In genomic region chr17:65643051-65643521, GRCm38 (mm10) we compare ENCODE assay signal across 8 mouse cellular contexts. TPM values are rescaled to one million over a fixed set of nuclear protein-coding genes. Genes with fewer than 3 reads are reported as not detected.
DNase-seq lines count a peak whose midpoint lies in the region; ATAC-seq and TF ChIP-seq lines count a peak whose summit lies in the region.

No protein-coding gene starts in this region.

- H3K9ac ChIP-seq in heart, embryonic 12.5 days: no peak overlapping the region
- H3K9ac ChIP-seq in heart, embryonic 15.5 days: no peak overlapping the region
- no peak overlapping the region for H3K9ac ChIP-seq in midbrain, embryonic 14.5 days (replicated peaks; ENCODE audit: low read length)
- no peak overlapping the region for H3K9ac ChIP-seq in liver, embryonic 12.5 days

- TF ChIP-seq CTCF in left cerebral cortex, adult 2 months (IDR thresholded peaks at IDR 0.05): no peak

- H3K4me3 ChIP-seq in heart, embryonic 12.5 days: no peak overlapping the region
- H3K4me3 ChIP-seq in heart, embryonic 15.5 days: no peak overlapping the region
- no peak overlapping the region for H3K4me3 ChIP-seq in left cerebral cortex, adult 2 months
- no peak overlapping the region for H3K4me3 ChIP-seq in midbrain, embryonic 14.5 days (replicated peaks; ENCODE audit: low read depth, low read length)
- no peak overlapping the region for H3K4me3 ChIP-seq in liver, embryonic 12.5 days

- H3K36me3 ChIP-seq in heart, embryonic 12.5 days: no peaks in the 10 kb centered on the region
- H3K36me3 ChIP-seq in heart, embryonic 15.5 days: no peaks in the 10 kb centered on the region
- no peaks in the 10 kb centered on the region for H3K36me3 ChIP-seq in midbrain, embryonic 14.5 days (ENCODE audit: control insufficient read depth, insufficient read depth, low read length)
- H3K36me3 ChIP-seq in liver, embryonic 12.5 days: no peaks in the 10 kb centered on the region

- H3K4me1 ChIP-seq in heart, embryonic 12.5 days (replicated peaks): peaks cover 11% of the 10 kb centered on the region
- H3K4me1 ChIP-seq in heart, embryonic 15.5 days (replicated peaks): peaks cover 13% of the 10 kb centered on the region
- peaks cover 16% of the 10 kb centered on the region for H3K4me1 ChIP-seq in midbrain, embryonic 14.5 days (ENCODE audit: control insufficient read depth, insufficient read depth, low read length)
- no peaks in the 10 kb centered on the region for H3K4me1 ChIP-seq in liver, embryonic 12.5 days

- 50% methylated on average over 10 of the region's 10 CpGs for WGBS in heart, embryonic 12.5 days
- WGBS in heart, embryonic 15.5 days: 47% methylated on average over 10 of the region's 10 CpGs
- 23% methylated on average over 10 of the region's 10 CpGs for WGBS in midbrain, embryonic 14.5 days
- 55% methylated on average over 10 of the region's 10 CpGs for WGBS in liver, embryonic 12.5 days (ENCODE audit: insufficient replicate concordance)

- H3K4me2 ChIP-seq in heart, embryonic 12.5 days: no peak overlapping the region
- no peak overlapping the region for H3K4me2 ChIP-seq in heart, embryonic 15.5 days
- peak overlapping the region; percentile 18; the same call in 1 of the 2 replicates for H3K4me2 ChIP-seq in midbrain, embryonic 14.5 days (ENCODE audit: low read length)
- no peak overlapping the region for H3K4me2 ChIP-seq in liver, embryonic 12.5 days

- H3K27ac ChIP-seq in heart, embryonic 12.5 days (ENCODE audit: poor library complexity, severe bottlenecking): no peak overlapping the region
- H3K27ac ChIP-seq in heart, embryonic 15.5 days: peak overlapping the region; percentile 22; the same call in 1 of the 2 replicates
- peak overlapping the region; percentile 96 for H3K27ac ChIP-seq in left cerebral cortex, adult 2 months
- H3K27ac ChIP-seq in midbrain, embryonic 14.5 days (replicated peaks; ENCODE audit: low read depth, low read length): peak overlapping the region; percentile 66
- no peak overlapping the region for H3K27ac ChIP-seq in liver, embryonic 12.5 days

- intact Hi-C loops in left cerebral cortex, adult 2 months (cut with DNase I): loop anchor here (1.0 kb wide), 1 partner anchor 29 kb away; no protein-coding TSS in a partner anchor

- no peaks in the 10 kb centered on the region for H3K27me3 ChIP-seq in heart, embryonic 12.5 days (replicated peaks)
- no peaks in the 10 kb centered on the region for H3K27me3 ChIP-seq in heart, embryonic 15.5 days
- H3K27me3 ChIP-seq in midbrain, embryonic 14.5 days (ENCODE audit: control insufficient read depth, insufficient read depth, low read length): no peaks in the 10 kb centered on the region
- no peaks in the 10 kb centered on the region for H3K27me3 ChIP-seq in liver, embryonic 12.5 days (replicated peaks)

- H3K9me3 ChIP-seq in heart, embryonic 12.5 days (replicated peaks): no peaks in the 10 kb centered on the region
- H3K9me3 ChIP-seq in heart, embryonic 15.5 days (replicated peaks): no peaks in the 10 kb centered on the region
- H3K9me3 ChIP-seq in midbrain, embryonic 14.5 days (ENCODE audit: control insufficient read depth, low read length): no peaks in the 10 kb centered on the region
- H3K9me3 ChIP-seq in liver, embryonic 12.5 days (replicated peaks): no peaks in the 10 kb centered on the region

- DNase-seq in heart, adult 11 months: peak; percentile 89
- DNase-seq in cerebellum, adult 11 months: peak; percentile 14
- peak; percentile 52 to 59 for DNase-seq in left cerebral cortex, adult 2 months (ENCODE audit: extremely low spot score in 1 of 2, low spot score in 2 of 2)
- DNase-seq in midbrain, embryonic 14.5 days: peak; percentile 70
- DNase-seq in thymus, adult 18-20 months: no peak

- no peak for ATAC-seq in heart, embryonic 12.5 days (ENCODE audit: insufficient number of reproducible peaks, low FRiP score)
- ATAC-seq in heart, embryonic 15.5 days (replicated peaks; ENCODE audit: insufficient number of reproducible peaks, insufficient read depth, low FRiP score, low read depth): no peak
- no peak for ATAC-seq in midbrain, embryonic 14.5 days (ENCODE audit: low FRiP score, low TSS enrichment)
- ATAC-seq in liver, embryonic 12.5 days: no peak

RNA-seq across cellular contexts. Expression of gene Txndc2, which starts 1.1 kb away (rescaled TPM):
- 0.10 TPM in 1 of 2 replicates, not detected in the other for polyA plus RNA-seq in heart, embryonic 12.5 days (2016; fragmentation: Nextera tagmentation; extraction: Ambion mirVana)
- polyA plus RNA-seq in heart, embryonic 15.5 days (2015; fragmentation: Nextera tagmentation; extraction: Ambion mirVana): 0.10 TPM in 1 of 2 replicates, not detected in the other
- under 1 TPM; 0.19 to 0.25 TPM for total RNA-seq in left cerebral cortex, adult 2 months (2021)
- 0.12 TPM in 2 replicates for polyA plus RNA-seq in midbrain, embryonic 14.5 days (2014; fragmentation: Nextera tagmentation; extraction: Ambion mirVana)
- not detected in 2 replicates for polyA plus RNA-seq in liver, embryonic 12.5 days (2016; fragmentation: Nextera tagmentation; extraction: Ambion mirVana)

RNA-seq across cellular contexts. Expression of gene Vapa, which starts 29.7 kb away (rescaled TPM):
- polyA plus RNA-seq in heart, embryonic 12.5 days (2016; fragmentation: Nextera tagmentation; extraction: Ambion mirVana): 186 and 190 TPM in 2 replicates
- 154 and 159 TPM in 2 replicates for polyA plus RNA-seq in heart, embryonic 15.5 days (2015; fragmentation: Nextera tagmentation; extraction: Ambion mirVana)
- 100 to 1,000 TPM; 150 to 151 TPM for total RNA-seq in left cerebral cortex, adult 2 months (2021)
- polyA plus RNA-seq in midbrain, embryonic 14.5 days (2014; fragmentation: Nextera tagmentation; extraction: Ambion mirVana): 283 and 291 TPM in 2 replicates
- 106 and 107 TPM in 2 replicates for polyA plus RNA-seq in liver, embryonic 12.5 days (2016; fragmentation: Nextera tagmentation; extraction: Ambion mirVana)

Comparison
In these comparisons a context has a peak if more than half of its experiments do, and no peak if none do; other contexts are left out.
1. H3K27ac ChIP-seq: peak in heart, embryonic 15.5 days (single experiment), left cerebral cortex, adult 2 months (single experiment) and midbrain, embryonic 14.5 days (single experiment); none in heart, embryonic 12.5 days (single experiment) and liver, embryonic 12.5 days (single experiment).
2. DNase-seq: peak in heart, adult 11 months (single experiment), cerebellum, adult 11 months (single experiment), left cerebral cortex, adult 2 months (2 of 2) and midbrain, embryonic 14.5 days (single experiment); none in thymus, adult 18-20 months (0 of 2).